Mouse (Mus musculus) heart, postnatal 0 days (tissue): ENCODE measurements at regions not wholly inside any gene's neighbourhood (a gene's known extent, or its start where the extent isn't known, plus 50 kb on each side); places are given as distances from the start of the nearest gene placed in this dataset.

ENCODE experiments used
- CTCF ChIP-seq: IDR thresholded peaks from 2 replicates; pipeline ENCODE4 v1.5.1; 2016; ENCODE audit warnings: antibody characterized with exemption, control low read depth, low read depth
- EP300 ChIP-seq: IDR thresholded peaks from 2 replicates; pipeline ENCODE4 v1.6.1; 2016; ENCODE audit warnings: antibody characterized with exemption, low read depth

DNA sequence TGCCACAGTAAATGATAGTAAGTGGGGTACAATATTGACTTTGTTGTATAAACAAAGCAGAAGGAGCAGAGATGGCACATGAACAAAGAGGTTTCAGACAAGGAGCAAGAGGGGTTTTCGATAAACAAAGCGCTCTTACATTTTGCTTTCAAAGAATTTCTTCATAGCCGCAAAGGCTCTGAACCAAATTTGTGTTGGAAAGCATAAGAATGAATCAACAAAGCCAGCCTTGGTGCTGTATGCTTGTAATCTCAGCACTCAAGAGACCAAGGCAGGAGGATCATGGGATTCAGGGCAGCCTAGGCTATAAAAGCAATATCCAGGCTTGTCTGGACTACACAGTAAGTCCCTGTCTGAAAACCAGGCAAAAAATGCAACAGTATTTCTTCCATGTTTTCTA, 62.0 kb upstream of the Clint1 start:
- TF ChIP-seq CTCF (no peak), EP300 (no peak)
